Mouse (Mus musculus): ENCODE data around the gene Slc27a4. TPM values are rescaled to one million over a fixed set of nuclear protein-coding genes. Genes with fewer than 3 reads are reported as not detected.

Slc27a4 gene
- polyA plus RNA-seq, 1 experiment from 2014 or later = 42.6 TPM

GRCm38 (mm10) chr2:29835391-29835899 lies 33.0 kb downstream of the Slc27a4 start:
- no peak overlapping the region for H3K27ac ChIP-seq (ENCODE audit: low read length)
- H3K4me1 ChIP-seq (ENCODE audit: control insufficient read depth, insufficient read depth, low read length) = peaks cover 7% of the 10 kb centered on the region; the same call in 1 of the 2 replicates
- WGBS = 5% methylated on average over 2 of the region's 2 CpGs
- no peak overlapping the region for H3K4me2 ChIP-seq (ENCODE audit: low read length)
- no peak overlapping the region for H3K9ac ChIP-seq (ENCODE audit: low read depth, low read length)
- no peaks in the 10 kb centered on the region for H3K27me3 ChIP-seq (ENCODE audit: control insufficient read depth, insufficient read depth, low read depth, low read length)
- H3K4me3 ChIP-seq (ENCODE audit: low read depth, low read length) = no peak overlapping the region
- H3K9me3 ChIP-seq (replicated peaks; ENCODE audit: control insufficient read depth, low read length, poor library complexity, severe bottlenecking) = no peaks in the 10 kb centered on the region
- ATAC-seq = peak; percentile 34; the same call in 1 of the 2 replicates
- no peaks in the 10 kb centered on the region; the same call in 1 of the 2 replicates for H3K36me3 ChIP-seq (ENCODE audit: control insufficient read depth, insufficient read depth, low read length)

GRCm38 (mm10) chr2:29839460-29839859 lies 37.0 kb downstream of the Slc27a4 start:
- 19% methylated on average over 4 of the region's 4 CpGs for WGBS
- Histone ChIP-seq H3K9me3 (replicated peaks; ENCODE audit: control insufficient read depth, low read length, poor library complexity, severe bottlenecking) (no peaks in the 10 kb centered on the region), H3K4me1 (ENCODE audit: control insufficient read depth, insufficient read depth, low read length) (peaks cover 13% of the 10 kb centered on the region; the same call in 1 of the 2 replicates), H3K4me2 (ENCODE audit: low read length) (no peak overlapping the region), H3K27ac (ENCODE audit: low read length) (peak overlapping the region; percentile 41; the same call in 1 of the 2 replicates), H3K36me3 (ENCODE audit: control insufficient read depth, insufficient read depth, low read length) (peaks cover 3% of the 10 kb centered on the region; the same call in 1 of the 2 replicates), H3K9ac (ENCODE audit: low read depth, low read length) (peak overlapping the region; percentile 6; the same call in 1 of the 2 replicates), H3K4me3 (ENCODE audit: low read depth, low read length) (no peak overlapping the region), H3K27me3 (ENCODE audit: control insufficient read depth, insufficient read depth, low read depth, low read length) (no peaks in the 10 kb centered on the region; the same call in 1 of the 2 replicates)
- peak; percentile 43; the same call in 1 of the 2 replicates for ATAC-seq

- H3K27ac ChIP-seq (ENCODE audit: low read length) = no peak overlapping the region
- peaks cover 3% of the 10 kb centered on the region; the same call in 1 of the 2 replicates for H3K36me3 ChIP-seq (ENCODE audit: control insufficient read depth, insufficient read depth, low read length)
- no peak overlapping the region for H3K4me2 ChIP-seq (ENCODE audit: low read length)
- H3K9me3 ChIP-seq (replicated peaks; ENCODE audit: control insufficient read depth, low read length, poor library complexity, severe bottlenecking) = no peaks in the 10 kb centered on the region
- H3K9ac ChIP-seq (ENCODE audit: low read depth, low read length) = 0 out of 2 replicates have a peak overlapping the region, but pooled peaks have one; percentile 12
- H3K4me1 ChIP-seq (ENCODE audit: control insufficient read depth, insufficient read depth, low read length) = peaks cover 29% of the 10 kb centered on the region; the same call in 1 of the 2 replicates
- no peak for ATAC-seq
- H3K27me3 ChIP-seq (ENCODE audit: control insufficient read depth, insufficient read depth, low read depth, low read length) = no peaks in the 10 kb centered on the region; the same call in 1 of the 2 replicates
- no peak overlapping the region for H3K4me3 ChIP-seq (ENCODE audit: low read depth, low read length)
- 35% methylated on average over 9 of the region's 9 CpGs for WGBS
Measured at GRCm38 (mm10) chr2:29843231-29844105, 41.0 kb downstream of the Slc27a4 start.

DNA sequence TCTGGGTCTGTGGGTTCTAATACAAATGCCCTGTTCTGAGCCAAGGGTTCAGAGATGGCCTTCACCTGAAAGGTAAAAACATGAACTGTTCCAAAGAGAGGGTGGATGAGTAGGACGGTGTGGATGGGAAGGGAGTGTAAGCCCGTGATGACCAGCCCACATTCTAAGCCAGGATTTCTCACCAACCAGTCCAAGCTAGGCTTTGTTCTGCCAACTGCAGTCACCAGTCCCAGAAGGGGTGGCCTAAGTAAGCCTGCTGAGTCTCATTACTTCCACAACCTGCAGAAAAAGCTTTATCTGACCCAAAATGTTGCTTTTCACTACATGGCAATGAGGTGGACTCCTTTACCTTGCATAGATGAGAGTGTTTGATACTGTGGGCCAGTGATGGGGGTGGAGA lies 41.7 kb downstream of the Slc27a4 start:
- H3K4me3 ChIP-seq (ENCODE audit: low read depth, low read length) = no peak overlapping the region
- no peak for ATAC-seq
- no peak overlapping the region for H3K27ac ChIP-seq (ENCODE audit: low read length)
- peaks cover 3% of the 10 kb centered on the region; the same call in 1 of the 2 replicates for H3K36me3 ChIP-seq (ENCODE audit: control insufficient read depth, insufficient read depth, low read length)
- H3K4me1 ChIP-seq (ENCODE audit: control insufficient read depth, insufficient read depth, low read length) = peaks cover 26% of the 10 kb centered on the region; the same call in 1 of the 2 replicates
- WGBS = 38% methylated on average over 2 of the region's 2 CpGs
- H3K4me2 ChIP-seq (ENCODE audit: low read length) = no peak overlapping the region
- H3K9ac ChIP-seq (ENCODE audit: low read depth, low read length) = no peak overlapping the region
- no peaks in the 10 kb centered on the region for H3K9me3 ChIP-seq (replicated peaks; ENCODE audit: control insufficient read depth, low read length, poor library complexity, severe bottlenecking)
- no peaks in the 10 kb centered on the region; the same call in 1 of the 2 replicates for H3K27me3 ChIP-seq (ENCODE audit: control insufficient read depth, insufficient read depth, low read depth, low read length)

- H3K4me2 ChIP-seq (ENCODE audit: low read length) = peak overlapping the region; percentile 65
- H3K4me1 ChIP-seq (ENCODE audit: control insufficient read depth, insufficient read depth, low read length) = peaks cover 22% of the 10 kb centered on the region; the same call in 1 of the 2 replicates
- H3K27ac ChIP-seq (ENCODE audit: low read length) = no peak overlapping the region
- no peak for ATAC-seq
- H3K4me3 ChIP-seq (ENCODE audit: low read depth, low read length) = peak overlapping the region; percentile 51
- peaks cover 3% of the 10 kb centered on the region; the same call in 1 of the 2 replicates for H3K36me3 ChIP-seq (ENCODE audit: control insufficient read depth, insufficient read depth, low read length)
- H3K27me3 ChIP-seq (ENCODE audit: control insufficient read depth, insufficient read depth, low read depth, low read length) = no peaks in the 10 kb centered on the region; the same call in 1 of the 2 replicates
- H3K9me3 ChIP-seq (replicated peaks; ENCODE audit: control insufficient read depth, low read length, poor library complexity, severe bottlenecking) = no peaks in the 10 kb centered on the region
- WGBS = 10% methylated on average over 3 of the region's 3 CpGs
- H3K9ac ChIP-seq (ENCODE audit: low read depth, low read length) = peak overlapping the region; percentile 78; the same call in 1 of the 2 replicates
Measured at GRCm38 (mm10) chr2:29844661-29845060, 42.2 kb downstream of the Slc27a4 start.

- H3K4me1 ChIP-seq (ENCODE audit: control insufficient read depth, insufficient read depth, low read length) = peaks cover 22% of the 10 kb centered on the region; the same call in 1 of the 2 replicates
- ATAC-seq = no peak
Measured at GRCm38 (mm10) chr2:29845636-29846035, 43.2 kb downstream of the Slc27a4 start.

GRCm38 (mm10) chr2:29846061-29846853 lies 43.8 kb downstream of the Slc27a4 start:
- peak overlapping the region; percentile 78 for H3K9ac ChIP-seq (ENCODE audit: low read depth, low read length)
- 2% methylated on average over 44 of the region's 47 CpGs for WGBS
- H3K4me2 ChIP-seq (ENCODE audit: low read length) = peak overlapping the region; percentile 65
- peaks cover 22% of the 10 kb centered on the region; the same call in 1 of the 2 replicates for H3K4me1 ChIP-seq (ENCODE audit: control insufficient read depth, insufficient read depth, low read length)
- H3K4me3 ChIP-seq (ENCODE audit: low read depth, low read length) = peak overlapping the region; percentile 51
- H3K36me3 ChIP-seq (ENCODE audit: control insufficient read depth, insufficient read depth, low read length) = peaks cover 3% of the 10 kb centered on the region; the same call in 1 of the 2 replicates
- peak overlapping the region; percentile 77 for H3K27ac ChIP-seq (ENCODE audit: low read length)
- ATAC-seq = peak; percentile 71
- H3K27me3 ChIP-seq (ENCODE audit: control insufficient read depth, insufficient read depth, low read depth, low read length) = no peaks in the 10 kb centered on the region; the same call in 1 of the 2 replicates
- H3K9me3 ChIP-seq (replicated peaks; ENCODE audit: control insufficient read depth, low read length, poor library complexity, severe bottlenecking) = no peaks in the 10 kb centered on the region

More at GRCm38 (mm10) chr2:29845636-29846035, 43.2 kb downstream of the Slc27a4 start:
- Histone ChIP-seq H3K27me3 (ENCODE audit: control insufficient read depth, insufficient read depth, low read depth, low read length) (no peaks in the 10 kb centered on the region; the same call in 1 of the 2 replicates), H3K9me3 (replicated peaks; ENCODE audit: control insufficient read depth, low read length, poor library complexity, severe bottlenecking) (no peaks in the 10 kb centered on the region), H3K27ac (ENCODE audit: low read length) (peak overlapping the region; percentile 77), H3K4me2 (ENCODE audit: low read length) (peak overlapping the region; percentile 65), H3K4me3 (ENCODE audit: low read depth, low read length) (peak overlapping the region; percentile 51), H3K36me3 (ENCODE audit: control insufficient read depth, insufficient read depth, low read length) (peaks cover 3% of the 10 kb centered on the region; the same call in 1 of the 2 replicates), H3K9ac (ENCODE audit: low read depth, low read length) (peak overlapping the region; percentile 78)
- WGBS = 2% methylated on average over 25 of the region's 25 CpGs

DNA sequence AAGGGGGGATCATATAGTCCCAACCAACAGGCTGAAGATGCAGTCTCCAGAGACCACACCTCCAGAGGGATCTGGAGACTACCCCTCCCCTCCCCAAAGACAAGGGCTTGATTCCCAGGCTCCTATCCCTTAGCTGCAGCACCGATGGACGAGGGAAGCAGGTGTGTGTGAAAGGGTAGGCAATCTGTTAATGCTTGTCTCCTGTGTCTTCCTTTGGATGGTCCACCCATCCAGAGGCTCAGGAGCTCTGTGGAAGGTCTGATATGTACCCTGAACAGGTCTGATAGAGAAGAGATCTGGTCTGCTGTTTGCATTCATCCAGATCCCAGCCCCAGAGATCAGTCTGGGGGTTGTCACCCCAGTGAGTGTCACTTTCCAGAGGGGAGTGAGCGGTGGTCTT lies 44.5 kb downstream of the Slc27a4 start:
- ATAC-seq = no peak
- no peak overlapping the region for H3K27ac ChIP-seq (ENCODE audit: low read length)
- WGBS = 32% methylated on average over 3 of the region's 3 CpGs
- H3K4me1 ChIP-seq (ENCODE audit: control insufficient read depth, insufficient read depth, low read length) = peaks cover 22% of the 10 kb centered on the region; the same call in 1 of the 2 replicates
- peak overlapping the region; percentile 65 for H3K4me2 ChIP-seq (ENCODE audit: low read length)
- peak overlapping the region; percentile 51 for H3K4me3 ChIP-seq (ENCODE audit: low read depth, low read length)
- peak overlapping the region; percentile 7; the same call in 1 of the 2 replicates for H3K9ac ChIP-seq (ENCODE audit: low read depth, low read length)
- H3K9me3 ChIP-seq (replicated peaks; ENCODE audit: control insufficient read depth, low read length, poor library complexity, severe bottlenecking) = no peaks in the 10 kb centered on the region
- H3K27me3 ChIP-seq (ENCODE audit: control insufficient read depth, insufficient read depth, low read depth, low read length) = no peaks in the 10 kb centered on the region; the same call in 1 of the 2 replicates
- peaks cover 3% of the 10 kb centered on the region; the same call in 1 of the 2 replicates for H3K36me3 ChIP-seq (ENCODE audit: control insufficient read depth, insufficient read depth, low read length)
